Comparison of ENCODE assay signal across 8 mouse cellular contexts in genomic region chr17:88628676-88629380, GRCm38 (mm10). TPM values are rescaled to one million over a fixed set of nuclear protein-coding genes. Genes with fewer than 3 reads are reported as not detected.
DNase-seq lines count a peak whose midpoint lies in the region; ATAC-seq and TF ChIP-seq lines count a peak whose summit lies in the region.

No protein-coding gene starts in this region.

- no peak overlapping the region for H3K4me3 ChIP-seq in hindbrain, postnatal 0 days (ENCODE audit: low read length)
- no peak overlapping the region for H3K4me3 ChIP-seq in liver, embryonic 12.5 days
- H3K4me3 ChIP-seq in neural tube, embryonic 14.5 days (ENCODE audit: low read depth, low read length): no peak overlapping the region

- no peak overlapping the region for H3K4me2 ChIP-seq in hindbrain, postnatal 0 days (ENCODE audit: low read depth, low read length)
- no peak overlapping the region; the same call in 1 of the 2 replicates for H3K4me2 ChIP-seq in liver, embryonic 12.5 days
- H3K4me2 ChIP-seq in neural tube, embryonic 14.5 days (ENCODE audit: low read depth, low read length): no peak overlapping the region

- no peak overlapping the region for H3K9ac ChIP-seq in hindbrain, postnatal 0 days (replicated peaks; ENCODE audit: low read length)
- no peak overlapping the region for H3K9ac ChIP-seq in liver, embryonic 12.5 days
- H3K9ac ChIP-seq in neural tube, embryonic 14.5 days (replicated peaks; ENCODE audit: low read depth, low read length): no peak overlapping the region

- DNase-seq in urinary bladder, postnatal 25 days (ENCODE audit: low spot score): peak; percentile 38
- no peak for DNase-seq in urinary bladder, postnatal 10 days (ENCODE audit: low spot score)
- peak; percentile 23 for DNase-seq in gastrocnemius, postnatal 10 days
- DNase-seq in hindbrain, postnatal 0 days (ENCODE audit: low spot score): peak; percentile 57
- DNase-seq in B cell, adult 2 months: no peak
- no peak for DNase-seq in left cerebral cortex, adult 8-10 months (ENCODE audit: low spot score in 2 of 2)

- H3K27me3 ChIP-seq in hindbrain, postnatal 0 days (ENCODE audit: insufficient read depth, low read length): no peaks in the 10 kb centered on the region
- no peaks in the 10 kb centered on the region for H3K27me3 ChIP-seq in liver, embryonic 12.5 days (replicated peaks)
- no peaks in the 10 kb centered on the region for H3K27me3 ChIP-seq in neural tube, embryonic 14.5 days (ENCODE audit: control insufficient read depth, insufficient read depth, low read length)

- WGBS in hindbrain, postnatal 0 days: 37% methylated on average over 9 of the region's 10 CpGs
- 30% methylated on average over 10 of the region's 10 CpGs for WGBS in liver, embryonic 12.5 days (ENCODE audit: insufficient replicate concordance)
- WGBS in neural tube, embryonic 14.5 days: 55% methylated on average over 6 of the region's 10 CpGs

- peak; percentile 80 for ATAC-seq in hindbrain, postnatal 0 days
- ATAC-seq in liver, embryonic 12.5 days: peak; percentile 24; the same call in 1 of the 2 replicates
- ATAC-seq in neural tube, embryonic 14.5 days (ENCODE audit: low read depth): peak; percentile 62

- no peaks in the 10 kb centered on the region for H3K36me3 ChIP-seq in hindbrain, postnatal 0 days (ENCODE audit: insufficient read depth, low read length)
- no peaks in the 10 kb centered on the region for H3K36me3 ChIP-seq in liver, embryonic 12.5 days
- no peaks in the 10 kb centered on the region for H3K36me3 ChIP-seq in neural tube, embryonic 14.5 days (ENCODE audit: control insufficient read depth, insufficient read depth, low read length)

- no peak for TF ChIP-seq CTCF in hindbrain, postnatal 0 days (IDR thresholded peaks at IDR 0.05; ENCODE audit: low read depth)

- peaks cover 4% of the 10 kb centered on the region for H3K4me1 ChIP-seq in hindbrain, postnatal 0 days (ENCODE audit: insufficient read depth, low read length)
- peaks cover 24% of the 10 kb centered on the region; the same call in 1 of the 2 replicates for H3K4me1 ChIP-seq in liver, embryonic 12.5 days
- peaks cover 7% of the 10 kb centered on the region; the same call in 1 of the 2 replicates for H3K4me1 ChIP-seq in neural tube, embryonic 14.5 days (ENCODE audit: control insufficient read depth, insufficient read depth, low read length)

- peak overlapping the region; percentile 55; the same call in 1 of the 2 replicates for H3K27ac ChIP-seq in hindbrain, postnatal 0 days
- H3K27ac ChIP-seq in liver, embryonic 12.5 days: peak overlapping the region; percentile 65; the same call in 1 of the 2 replicates
- no peak overlapping the region; the same call in 1 of the 2 replicates for H3K27ac ChIP-seq in neural tube, embryonic 14.5 days (ENCODE audit: low read depth, low read length)

- no peaks in the 10 kb centered on the region for H3K9me3 ChIP-seq in hindbrain, postnatal 0 days (ENCODE audit: low read length)
- no peaks in the 10 kb centered on the region for H3K9me3 ChIP-seq in liver, embryonic 12.5 days (replicated peaks)
- H3K9me3 ChIP-seq in neural tube, embryonic 14.5 days (ENCODE audit: control insufficient read depth, low read length): no peaks in the 10 kb centered on the region

RNA-seq across cellular contexts. Expression of gene Ston1, which starts 31.3 kb away (rescaled TPM):
- total RNA-seq in gastrocnemius, postnatal 10 days (2021): 10 to 100 TPM; 14.8 to 15.2 TPM
- 2.5 and 2.9 TPM in 2 replicates for total RNA-seq in hindbrain, postnatal 0 days (2014; rRNA removed)
- 1.6 and 1.8 TPM in 2 replicates for polyA plus RNA-seq in hindbrain, postnatal 0 days (2015; fragmentation: Nextera tagmentation; extraction: Ambion mirVana)
- 1.4 TPM in 2 replicates for polyA plus RNA-seq in liver, embryonic 12.5 days (2016; fragmentation: Nextera tagmentation; extraction: Ambion mirVana)
- polyA plus RNA-seq in neural tube, embryonic 14.5 days (2014; fragmentation: Nextera tagmentation; extraction: Ambion mirVana): 1.8 and 2.7 TPM in 2 replicates
- 10 to 100 TPM in 2 of 4 experiments, 1 to 10 TPM in 2; 5.9 to 14.1 (median 9.1) TPM for total RNA-seq in left cerebral cortex, adult 8-10 months (2022)

RNA-seq across cellular contexts. Expression of gene Gtf2a1l, which starts 39.6 kb away (rescaled TPM):
- total RNA-seq in gastrocnemius, postnatal 10 days (2021): not detected
- total RNA-seq in hindbrain, postnatal 0 days (2014; rRNA removed): not detected in 2 replicates
- polyA plus RNA-seq in hindbrain, postnatal 0 days (2015; fragmentation: Nextera tagmentation; extraction: Ambion mirVana): 0.38 and 0.53 TPM in 2 replicates
- not detected in 2 replicates for polyA plus RNA-seq in liver, embryonic 12.5 days (2016; fragmentation: Nextera tagmentation; extraction: Ambion mirVana)
- 0.19 and 0.27 TPM in 2 replicates for polyA plus RNA-seq in neural tube, embryonic 14.5 days (2014; fragmentation: Nextera tagmentation; extraction: Ambion mirVana)
- under 1 TPM in 3 of 4 experiments, not detected in 1; 0.55 to 0.79 (median 0.74) TPM for total RNA-seq in left cerebral cortex, adult 8-10 months (2022)

Comparison
In these comparisons a context has a peak if more than half of its experiments do, and no peak if none do; other contexts are left out.
1. DNase-seq: peak in urinary bladder, postnatal 25 days (single experiment), gastrocnemius, postnatal 10 days (single experiment) and hindbrain, postnatal 0 days (single experiment); none in urinary bladder, postnatal 10 days (single experiment), B cell, adult 2 months (0 of 2) and left cerebral cortex, adult 8-10 months (0 of 2).
2. ATAC-seq: peak in every context shown above with its lines; median percentile 80 in hindbrain, postnatal 0 days; 62 in neural tube, embryonic 14.5 days; 24 in liver, embryonic 12.5 days.